Mouse (Mus musculus) lung, postnatal 0 days (tissue): Measurements from ENCODE around the gene 1810009A15Rik. TPM values are rescaled to one million over a fixed set of nuclear protein-coding genes. Genes with fewer than 3 reads are reported as not detected.

Source experiments
- ATAC-seq: fragments of 200-750 bp; cut with Nextera tagmentation; 2 replicates; pipeline ENCODE4 v1.8.0; 2017; ENCODE audit warnings: moderate library complexity
- DNase-seq: peaks from one replicate; pipeline ENCODE4 v3.0.0-alpha.2; 2016; ENCODE audit warnings: low spot score
- H3K27ac ChIP-seq: fragments of 300-500 bp; sonication (generic); 2 replicates; pipeline ENCODE4 v1.5.1; 2014; ENCODE audit warnings: antibody characterized with exemption, mild to moderate bottlenecking, low read length, mixed read lengths
- H3K27me3 ChIP-seq: fragments of 300-500 bp; sonication (generic); replicated peaks from 2 replicates; pipeline ENCODE4 v1.6.1; 2014; ENCODE audit warnings: low read length, mixed read lengths; ENCODE audit not compliant: insufficient read depth
- H3K36me3 ChIP-seq: fragments of 300-500 bp; sonication (generic); 2 replicates; pipeline ENCODE4 v1.6.1; 2014; ENCODE audit warnings: low read length, mixed read lengths; ENCODE audit not compliant: insufficient read depth
- H3K4me1 ChIP-seq: fragments of 300-500 bp; sonication (generic); 2 replicates; pipeline ENCODE4 v1.6.1; 2014; ENCODE audit warnings: antibody characterized with exemption, low read depth, low read length, mixed read lengths; ENCODE audit not compliant: insufficient read depth
- H3K4me2 ChIP-seq: fragments of 300-500 bp; sonication (generic); replicated peaks from 2 replicates; pipeline ENCODE4 v1.6.1; 2014; ENCODE audit warnings: low read depth, mild to moderate bottlenecking, low read length, moderate library complexity, mixed read lengths
- H3K4me3 ChIP-seq: fragments of 300-500 bp; sonication (generic); 2 replicates; pipeline ENCODE4 v1.5.1; 2014; ENCODE audit warnings: low read depth, low read length
- H3K9ac ChIP-seq: fragments of 300-500 bp; sonication (generic); replicated peaks from 2 replicates; pipeline ENCODE4 v1.6.1; 2014; ENCODE audit warnings: low read depth, mild to moderate bottlenecking
- H3K9me3 ChIP-seq: fragments of 300-500 bp; sonication (generic); 2 replicates; pipeline ENCODE4 v1.6.1; 2016; ENCODE audit warnings: low read length, mixed read lengths
- CTCF ChIP-seq: IDR thresholded peaks from 2 replicates; pipeline ENCODE4 v1.5.1; 2016; ENCODE audit warnings: antibody characterized with exemption, mild to moderate bottlenecking
- EP300 ChIP-seq: IDR thresholded peaks from 2 replicates; pipeline ENCODE4 v1.6.1; 2016; ENCODE audit warnings: antibody characterized with exemption, mild to moderate bottlenecking, control low read depth
- WGBS: fragments of 180-500 bp; shearing (Covaris S2); extraction: QIAGEN DNeasy Blood & Tissue Kit; methylation state at CpG from one replicate; pipeline ENCODE4 v1.1.7; 2014; 5-methylcytosine and 5-hydroxymethylcytosine counted together
- polyA plus RNA-seq: library from polyadenylated mRNA; unstranded; fragments of >200 nt; fragmentation: Nextera tagmentation; extraction: Ambion mirVana; gene quantifications from 2 replicates; pipeline ENCODE4 v1.2.1, GENCODE M21; 2015

The 1810009A15Rik gene
- polyA plus RNA-seq, 1 experiment from 2014 or later, result 44.4 TPM

- Histone ChIP-seq H3K4me2 (no peak overlapping the region), H3K4me3 (no peak overlapping the region), H3K9ac (peak overlapping the region; percentile 12; the same call in 1 of the 2 replicates), H3K36me3 (peaks cover 16% of the 10 kb centered on the region; the same call in 1 of the 2 replicates), H3K27ac (peak overlapping the region; percentile 49), H3K4me1 (peaks cover 6% of the 10 kb centered on the region; the same call in 1 of the 2 replicates), H3K9me3 (no peaks in the 10 kb centered on the region), H3K27me3 (no peaks in the 10 kb centered on the region)
- DNase-seq (peak; percentile 89), ATAC-seq (peak; percentile 45)
- TF ChIP-seq CTCF (peak; percentile 81), EP300 (no peak)
- WGBS, result 45% methylated on average over 5 of the region's 5 CpGs
Observed at GRCm38 (mm10) chr19:8844371-8845129, 44.1 kb upstream of the 1810009A15Rik start.

- ATAC-seq (no peak), DNase-seq (no peak)
- no peak overlapping the region for H3K9ac ChIP-seq
- H3K36me3 ChIP-seq, result peaks cover 16% of the 10 kb centered on the region; the same call in 1 of the 2 replicates
- TF ChIP-seq CTCF (no peak), EP300 (no peak)
- no peaks in the 10 kb centered on the region for H3K4me1 ChIP-seq
- no peak overlapping the region for H3K4me2 ChIP-seq
- no peak overlapping the region for H3K27ac ChIP-seq
- no peaks in the 10 kb centered on the region for H3K9me3 ChIP-seq
- H3K27me3 ChIP-seq, result no peaks in the 10 kb centered on the region
- 69% methylated on average over 5 of the region's 5 CpGs for WGBS
- no peak overlapping the region for H3K4me3 ChIP-seq
Observed at GRCm38 (mm10) chr19:8848356-8848755, 40.3 kb upstream of the 1810009A15Rik start.

- Histone ChIP-seq H3K4me2 (0 out of 2 replicates have a peak within 1 kb of the TSS, but pooled peaks have one; percentile 1), H3K36me3 (peaks cover 16% of the 10 kb centered on the region; the same call in 1 of the 2 replicates), H3K27me3 (no peaks in the 10 kb centered on the region), H3K27ac (no peak within 1 kb of the TSS), H3K9me3 (no peaks in the 10 kb centered on the region), H3K4me3 (no peak within 1 kb of the TSS), H3K4me1 (no peaks in the 10 kb centered on the region), H3K9ac (no peak within 1 kb of the TSS)
- ATAC-seq (peak; percentile 82), DNase-seq (peak; percentile 82)
- TF ChIP-seq EP300, result no peak
- TF ChIP-seq CTCF, result no peak
- WGBS, result 22% methylated on average over 7 of the region's 7 CpGs
Observed at GRCm38 (mm10) chr19:8850402-8850901, 38.2 kb upstream of the 1810009A15Rik start, which contains the start of gene Lrrn4cl. Gene Lrrn4cl, plus strand, starts transcription at chr19:8850768.

GRCm38 (mm10) chr19:8851639-8852038, 37.0 kb upstream of the 1810009A15Rik start:
- Histone ChIP-seq H3K27me3 (no peaks in the 10 kb centered on the region), H3K9ac (no peak overlapping the region), H3K4me2 (0 out of 2 replicates have a peak overlapping the region, but pooled peaks have one; percentile 1), H3K4me3 (no peak overlapping the region), H3K36me3 (peaks cover 10% of the 10 kb centered on the region; the same call in 1 of the 2 replicates), H3K27ac (no peak overlapping the region), H3K9me3 (no peaks in the 10 kb centered on the region), H3K4me1 (no peaks in the 10 kb centered on the region)
- ATAC-seq (peak; percentile 52), DNase-seq (peak; percentile 36)
- WGBS, result 32% methylated on average over 7 of the region's 7 CpGs
- TF ChIP-seq CTCF (peak; percentile 49), EP300 (no peak)

GRCm38 (mm10) chr19:8852236-8852928, 36.3 kb upstream of the 1810009A15Rik start:
- Histone ChIP-seq H3K9me3 (no peaks in the 10 kb centered on the region), H3K4me1 (no peaks in the 10 kb centered on the region), H3K36me3 (peaks cover 3% of the 10 kb centered on the region; the same call in 1 of the 2 replicates), H3K4me2 (0 out of 2 replicates have a peak overlapping the region, but pooled peaks have one; percentile 1), H3K9ac (no peak overlapping the region), H3K4me3 (no peak overlapping the region), H3K27ac (no peak overlapping the region), H3K27me3 (no peaks in the 10 kb centered on the region)
- WGBS, result 47% methylated on average over 10 of the region's 10 CpGs
- no peak for DNase-seq
- TF ChIP-seq EP300 (no peak), CTCF (no peak)
- ATAC-seq, result 0 out of 2 replicates have a peak, but pooled peaks have one; percentile 11

GRCm38 (mm10) chr19:8853117-8853516, 35.5 kb upstream of the 1810009A15Rik start:
- Histone ChIP-seq H3K36me3 (no peaks in the 10 kb centered on the region), H3K27me3 (no peaks in the 10 kb centered on the region)
- WGBS, result 86% methylated on average over 3 of the region's 3 CpGs

More at GRCm38 (mm10) chr19:8853117-8853516, 35.5 kb upstream of the 1810009A15Rik start:
- H3K4me3 ChIP-seq, result no peak overlapping the region
- H3K27ac ChIP-seq, result no peak overlapping the region
- no peak overlapping the region for H3K9ac ChIP-seq
- DNase-seq, result no peak
- no peaks in the 10 kb centered on the region for H3K9me3 ChIP-seq
- TF ChIP-seq CTCF (no peak), EP300 (no peak)
- ATAC-seq, result no peak
- no peaks in the 10 kb centered on the region for H3K4me1 ChIP-seq
- H3K4me2 ChIP-seq, result no peak overlapping the region
